Mouse (Mus musculus): ENCODE measurements at regions not wholly inside any gene's neighbourhood (a gene's known extent, or its start where the extent isn't known, plus 50 kb on each side); places are given as distances from the start of the nearest gene placed in this dataset.

GRCm38 (mm10) chr6:103318081-103318480 is 192.3 kb upstream of the Chl1 start:
- peak; percentile 8 for DNase-seq

DNA sequence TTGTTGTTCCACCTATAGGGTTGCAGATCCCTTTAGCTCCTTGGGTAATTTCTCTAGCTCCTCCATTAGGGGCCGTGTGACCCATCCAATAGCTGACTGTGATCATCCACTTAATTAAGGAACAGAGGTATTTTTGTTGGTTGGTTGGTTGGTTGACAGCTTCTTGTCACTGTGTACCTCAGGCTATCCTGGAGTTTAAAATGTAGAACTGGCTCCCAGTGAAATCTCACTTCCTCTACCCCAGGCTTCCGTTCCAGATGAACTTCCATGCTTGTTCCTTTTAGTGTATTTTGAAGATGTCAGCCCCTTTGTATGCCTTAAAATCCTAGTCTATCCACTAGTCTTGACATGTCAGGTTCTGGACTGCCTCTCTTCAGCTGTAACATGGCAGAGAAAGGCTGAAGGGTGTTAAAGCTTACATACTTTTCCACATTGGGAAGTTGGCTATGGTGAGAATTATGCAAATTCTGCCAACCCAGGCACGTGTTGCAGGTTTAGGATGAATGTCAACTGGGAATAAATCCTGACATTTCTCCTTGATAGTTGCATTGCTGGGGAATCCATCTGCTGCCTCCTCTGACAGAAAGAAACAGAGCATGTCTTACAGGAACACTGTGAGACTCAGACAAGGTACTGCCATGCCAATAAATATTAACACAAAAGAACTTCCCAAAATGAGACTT is 191.6 kb upstream of the Chl1 start:
- no peak for DNase-seq

GRCm38 (mm10) chr6:103319964-103320363 is 190.4 kb upstream of the Chl1 start:
- DNase-seq = no peak

DNA sequence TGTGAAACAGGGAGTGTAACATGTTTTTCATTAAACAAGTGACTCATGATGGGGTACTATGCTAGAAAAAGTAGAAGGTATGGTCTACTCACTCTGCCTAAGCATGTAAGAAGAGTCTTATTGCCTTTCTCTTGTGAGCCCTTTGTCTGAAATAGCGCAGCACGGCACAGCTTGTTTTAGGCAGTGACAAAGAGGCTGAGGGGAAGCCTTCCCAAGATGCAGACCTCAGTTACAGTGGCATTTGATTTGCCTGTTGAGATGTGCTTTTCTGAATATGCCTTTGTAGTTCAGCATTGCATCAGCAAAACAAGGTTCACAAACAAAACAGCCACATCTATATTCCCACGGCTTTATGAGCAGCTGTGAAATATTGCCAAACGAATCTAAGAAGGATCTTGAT is 189.8 kb upstream of the Chl1 start:
- no peak for DNase-seq

GRCm38 (mm10) chr6:103321058-103321457 is 189.3 kb upstream of the Chl1 start:
- no peak for DNase-seq

- no peak for DNase-seq
These were observed 187.9 kb upstream of the Chl1 start for GRCm38 (mm10) chr6:103322442-103322841.

DNA sequence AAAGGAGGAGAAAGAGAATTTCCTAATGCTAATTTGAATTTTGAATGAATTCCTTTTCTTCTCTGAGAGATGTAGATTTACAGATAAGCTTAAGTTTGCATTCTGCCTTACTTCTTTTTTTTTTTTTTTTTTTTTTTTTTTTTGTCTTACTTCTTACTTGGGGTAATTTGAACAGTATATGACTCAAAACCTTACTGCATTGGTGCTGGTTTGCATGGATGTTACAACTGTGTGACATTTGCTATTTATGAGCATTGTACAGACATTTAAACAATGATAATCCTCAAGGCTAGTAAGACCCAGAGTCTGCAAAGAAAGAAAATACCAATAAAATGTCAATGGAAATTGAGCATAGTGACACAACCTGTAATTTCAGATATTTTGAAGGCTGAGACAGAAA is 174.7 kb upstream of the Chl1 start:
- no peak for DNase-seq

DNA sequence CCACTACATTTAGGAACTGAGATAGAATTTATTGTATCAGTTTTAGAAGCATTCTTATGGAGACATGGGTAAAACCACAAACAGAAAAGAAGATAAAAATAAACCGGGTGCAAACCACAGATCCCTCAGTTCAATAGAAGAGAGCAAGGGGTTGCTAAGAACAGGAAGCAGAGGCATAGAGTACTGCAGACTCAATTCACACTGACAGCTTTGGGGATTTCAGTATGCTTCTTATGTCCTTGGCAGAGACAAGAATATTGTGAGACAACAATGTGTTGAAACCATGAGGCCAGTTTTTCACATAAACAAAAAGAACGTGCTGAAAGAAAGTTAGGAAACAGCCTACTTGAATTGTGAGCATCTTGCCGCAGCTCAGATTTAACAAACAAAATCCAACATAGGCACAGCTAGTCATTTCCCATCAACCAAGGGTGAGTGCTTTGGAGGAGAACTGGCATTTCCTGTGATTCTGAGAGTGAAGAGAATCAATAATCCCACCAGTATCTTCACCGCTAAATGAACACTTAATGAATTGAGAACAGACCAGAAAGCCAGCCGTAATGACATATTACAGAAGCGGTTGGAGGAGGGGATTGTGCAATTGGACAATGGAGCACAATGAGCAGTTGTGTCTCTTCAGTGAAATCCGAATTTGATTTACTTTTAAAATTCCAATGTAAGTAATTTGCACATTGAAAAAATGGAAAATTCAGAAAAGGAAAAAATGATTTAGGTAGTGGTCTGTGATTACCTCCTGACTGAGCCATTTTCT is 170.2 kb upstream of the Chl1 start:
- no peak for DNase-seq

DNA sequence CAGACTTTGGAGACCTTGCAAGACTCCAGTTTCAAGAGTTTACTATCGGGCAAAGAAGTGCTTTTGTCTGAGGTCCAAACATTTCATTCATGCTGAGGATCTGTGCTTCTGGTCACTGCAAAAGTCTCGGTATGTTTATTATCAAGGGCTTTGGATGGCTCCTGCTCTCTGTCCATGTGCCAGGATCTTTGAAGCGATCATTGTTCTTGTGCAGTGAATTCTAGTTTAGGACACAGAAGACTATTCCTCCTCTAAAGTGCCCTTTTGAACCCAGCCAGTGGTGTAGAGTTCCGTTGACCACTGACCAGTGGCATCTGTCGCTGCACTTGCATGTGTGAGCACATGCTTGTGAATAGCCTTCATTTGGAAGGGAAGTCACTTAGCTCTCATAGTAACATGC is 166.9 kb upstream of the Chl1 start:
- DNase-seq = no peak

- no peak for DNase-seq
These were observed 166.0 kb upstream of the Chl1 start for GRCm38 (mm10) chr6:103344413-103344812.

DNA sequence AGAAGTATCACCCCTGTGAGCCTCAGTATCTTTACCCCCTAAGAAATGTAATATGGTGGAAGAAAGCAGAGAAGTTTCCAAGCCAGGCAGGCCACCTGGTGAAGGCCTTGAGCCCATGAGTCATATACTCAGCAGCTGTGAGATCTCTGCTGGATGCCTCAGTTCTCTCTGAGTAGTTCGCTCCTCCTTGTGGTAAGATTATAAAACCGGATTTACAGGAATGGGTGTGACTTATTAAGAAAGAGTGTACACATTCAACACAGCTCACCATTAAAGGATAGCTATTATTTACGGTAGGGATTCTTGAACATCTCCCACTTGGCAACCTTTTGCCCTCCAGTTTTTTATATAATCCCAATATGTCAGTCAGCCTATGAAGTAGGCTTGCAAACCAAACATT is 165.2 kb upstream of the Chl1 start:
- no peak for DNase-seq

- no peak for DNase-seq
These were observed 157.8 kb upstream of the Chl1 start for GRCm38 (mm10) chr6:103352405-103353124.

DNA sequence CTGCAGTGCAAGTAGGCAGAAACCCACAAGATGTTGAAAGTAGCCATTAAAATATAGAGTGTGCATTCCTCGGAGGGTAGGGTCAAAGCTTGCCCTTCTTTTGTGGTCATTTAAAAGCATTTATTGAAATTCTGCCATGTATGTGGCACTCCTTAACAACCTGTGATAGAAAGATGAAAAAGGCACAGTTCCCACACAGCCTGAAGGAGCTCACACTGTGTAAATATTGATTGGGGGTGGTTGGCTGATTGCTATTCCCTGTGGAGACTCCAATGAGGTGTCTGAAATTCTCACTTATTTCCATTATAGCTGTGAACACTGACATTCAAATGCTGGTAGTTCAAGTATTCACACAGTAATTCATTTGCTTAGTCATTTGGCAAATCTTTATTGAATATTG is 157.0 kb upstream of the Chl1 start:
- DNase-seq = no peak

GRCm38 (mm10) chr6:103366782-103367491 is 143.4 kb upstream of the Chl1 start:
- DNase-seq = no peak

GRCm38 (mm10) chr6:103374956-103375355 is 135.4 kb upstream of the Chl1 start:
- DNase-seq = no peak

- DNase-seq = no peak
These were observed 133.1 kb upstream of the Chl1 start for GRCm38 (mm10) chr6:103377277-103377676.

DNA sequence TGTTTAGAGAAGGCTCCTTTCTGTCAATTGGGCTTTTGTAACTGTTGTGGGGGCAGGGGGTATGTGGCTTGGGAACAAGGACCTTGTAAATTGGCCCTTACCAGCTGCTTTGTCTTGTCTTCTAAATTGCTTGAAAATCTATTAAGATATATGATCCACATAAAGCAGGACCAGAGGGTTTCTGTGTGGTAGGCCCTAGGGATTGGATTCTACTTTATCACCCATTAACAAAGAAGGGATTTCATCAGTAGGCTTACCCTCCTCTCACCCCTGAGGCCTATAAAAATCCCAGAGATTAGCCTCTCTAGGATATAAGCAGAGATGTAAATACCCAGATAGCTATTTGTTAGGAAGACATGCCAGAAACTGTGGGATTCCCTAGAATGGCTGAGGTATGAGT is 132.3 kb upstream of the Chl1 start:
- DNase-seq = no peak

DNA sequence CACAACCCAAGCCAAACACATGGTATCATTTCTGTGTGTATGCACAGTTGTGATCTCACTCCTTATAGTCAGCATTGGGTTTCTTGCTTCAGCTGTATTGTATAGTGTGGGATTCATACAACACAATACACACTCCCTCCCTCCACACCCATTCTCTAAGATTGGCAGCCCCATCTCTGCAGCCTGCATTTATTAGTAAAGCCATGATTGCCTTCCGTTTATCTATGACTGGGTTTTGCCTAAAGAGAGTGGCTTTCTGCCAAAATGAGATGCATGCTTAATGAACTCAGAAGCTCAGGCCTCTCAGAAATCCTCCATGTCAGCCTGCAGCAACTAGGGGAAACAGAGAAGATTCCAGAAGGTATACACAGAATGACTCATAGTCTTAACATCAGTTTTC is 129.4 kb upstream of the Chl1 start:
- no peak for DNase-seq

DNA sequence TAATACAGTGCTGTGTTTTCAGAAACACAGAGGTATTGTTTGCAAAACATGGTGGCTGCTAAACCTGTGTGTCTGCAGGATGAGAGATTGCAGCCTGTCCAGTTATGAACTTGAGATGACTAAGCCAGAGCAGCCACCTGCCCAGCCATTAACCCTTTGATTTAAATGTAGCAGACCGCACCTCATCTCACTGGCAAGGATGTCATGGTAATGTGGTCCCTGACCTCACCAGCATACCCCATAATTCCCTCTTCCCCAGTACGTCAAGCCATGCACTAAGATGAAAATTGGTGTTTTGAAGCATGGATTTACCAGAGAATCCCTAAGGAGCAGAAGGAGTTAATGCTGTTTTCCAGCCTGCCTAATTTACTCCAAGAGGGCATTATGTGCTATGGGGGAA is 128.5 kb upstream of the Chl1 start:
- no peak for DNase-seq

DNA sequence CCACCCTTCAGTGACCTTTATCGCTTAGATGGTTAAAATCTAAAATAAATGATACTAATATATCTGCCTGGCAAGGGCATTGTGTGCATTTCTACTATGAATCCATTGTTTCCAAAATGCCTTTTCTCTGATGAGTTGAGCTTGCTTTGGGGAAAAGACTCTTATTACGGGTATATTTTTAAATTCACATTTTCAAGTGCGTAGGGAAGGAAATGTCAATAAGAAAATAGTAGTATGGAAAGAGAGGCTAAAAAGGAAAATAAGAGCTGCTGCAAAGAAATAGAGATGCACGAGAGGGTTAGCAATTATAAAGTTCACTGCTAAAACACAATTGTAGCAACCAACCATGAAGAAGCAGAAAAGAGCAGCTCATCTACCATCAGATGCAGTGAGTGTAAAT is 123.8 kb upstream of the Chl1 start:
- no peak for DNase-seq

DNA sequence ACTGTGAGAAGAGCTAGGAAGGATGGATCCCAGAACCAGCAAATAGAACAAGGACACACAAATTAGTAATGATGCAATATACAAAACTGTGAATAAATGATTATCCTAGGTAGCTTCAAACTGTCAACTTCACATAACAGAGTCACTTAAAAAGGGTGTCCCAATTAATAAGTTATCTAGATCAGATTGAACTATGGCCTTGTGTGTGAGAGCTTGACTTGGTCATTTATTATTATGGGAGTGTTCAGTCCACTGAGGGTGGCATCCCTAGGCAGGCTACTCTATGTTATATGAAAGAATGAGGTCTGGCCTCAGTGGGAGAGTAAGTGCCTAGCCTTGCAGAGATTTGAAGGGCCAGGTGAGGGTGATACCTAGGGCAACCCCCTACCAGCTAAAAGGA is 104.4 kb upstream of the Chl1 start:
- DNase-seq = no peak

DNA sequence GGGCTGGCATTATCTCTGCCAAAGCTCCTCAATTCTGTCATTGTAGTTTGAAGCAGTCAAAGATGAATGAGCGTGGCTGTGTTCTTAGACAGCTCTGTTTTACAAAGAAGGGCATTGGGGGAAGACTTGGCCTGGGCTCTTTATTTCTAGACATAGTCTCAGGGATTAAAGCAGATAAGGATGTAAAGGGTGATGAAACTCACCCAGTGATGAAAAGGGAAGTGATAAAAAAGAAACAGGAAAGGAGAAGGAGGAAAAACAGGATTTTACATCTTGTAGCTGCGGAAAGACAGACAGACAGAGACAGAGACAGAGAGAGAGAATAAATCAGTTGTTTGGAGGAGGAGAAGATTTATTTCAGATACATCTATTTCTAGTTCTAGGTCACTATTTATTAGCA is 95.5 kb upstream of the Chl1 start:
- DNase-seq = no peak
